Mouse (Mus musculus): ENCODE measurements around the gene Cars2.
"Not testable (repeated sequence)": the region's sequence is repeated elsewhere in the genome, so short reads cannot be mapped to it uniquely, and the experiment has no call there.

Cars2 gene

GRCm38 (mm10) chr8:11512711-11513110 lies 37.9 kb downstream of the Cars2 start:
- DNase-seq (ENCODE audit: low read depth, low spot score) = peak; percentile 17

- no peak for DNase-seq (ENCODE audit: low read depth, low spot score)
Observed at GRCm38 (mm10) chr8:11510971-11511370, 39.6 kb downstream of the Cars2 start.

GRCm38 (mm10) chr8:11508880-11509279 lies 41.7 kb downstream of the Cars2 start:
- DNase-seq (ENCODE audit: low read depth, low spot score) = no peak

- DNase-seq (ENCODE audit: low read depth, low spot score) = no peak
Observed at GRCm38 (mm10) chr8:11506802-11507201, 43.8 kb downstream of the Cars2 start.

- no peak for DNase-seq (ENCODE audit: low read depth, low spot score)
Observed at GRCm38 (mm10) chr8:11506074-11506473, 44.5 kb downstream of the Cars2 start.

- DNase-seq (ENCODE audit: low read depth, low spot score) = no peak
Observed at GRCm38 (mm10) chr8:11503476-11504232, 46.9 kb downstream of the Cars2 start.

- DNase-seq (ENCODE audit: low read depth, low spot score) = no peak
Observed at GRCm38 (mm10) chr8:11498786-11499485, 51.6 kb downstream of the Cars2 start.

GRCm38 (mm10) chr8:11498281-11498680 lies 52.3 kb downstream of the Cars2 start:
- no peak for DNase-seq (ENCODE audit: low read depth, low spot score)

- peak; percentile 81 for DNase-seq (ENCODE audit: low read depth, low spot score)
Observed at GRCm38 (mm10) chr8:11497017-11497990, 53.3 kb downstream of the Cars2 start, which contains the start of gene Naxd. Gene Naxd, plus strand, starts transcription at chr8:11497506.

GRCm38 (mm10) chr8:11492340-11492739 lies 58.2 kb downstream of the Cars2 start:
- DNase-seq (ENCODE audit: low read depth, low spot score) = not testable (repeated sequence)

- no peak for DNase-seq (ENCODE audit: low read depth, low spot score)
Observed at GRCm38 (mm10) chr8:11487229-11487628, 63.4 kb downstream of the Cars2 start.

GRCm38 (mm10) chr8:11486142-11486541 lies 64.4 kb downstream of the Cars2 start:
- DNase-seq (ENCODE audit: low read depth, low spot score) = peak; percentile 37

- DNase-seq (ENCODE audit: low read depth, low spot score) = no peak
Observed at GRCm38 (mm10) chr8:11482537-11482936, 68.0 kb downstream of the Cars2 start.

- DNase-seq (ENCODE audit: low read depth, low spot score) = no peak
Observed at GRCm38 (mm10) chr8:11481876-11482275, 68.7 kb downstream of the Cars2 start.

- DNase-seq (ENCODE audit: low read depth, low spot score) = no peak
Observed at GRCm38 (mm10) chr8:11479591-11479990, 71.0 kb downstream of the Cars2 start.

GRCm38 (mm10) chr8:11478807-11479527 lies 71.6 kb downstream of the Cars2 start:
- DNase-seq (ENCODE audit: low read depth, low spot score) = no peak

- DNase-seq (ENCODE audit: low read depth, low spot score) = no peak
Observed at GRCm38 (mm10) chr8:11477811-11478761, 72.5 kb downstream of the Cars2 start, which contains the start of gene Rab20. Gene Rab20, minus strand, starts transcription at chr8:11478710.

- DNase-seq (ENCODE audit: low read depth, low spot score) = no peak
Observed at GRCm38 (mm10) chr8:11477178-11477553, 73.4 kb downstream of the Cars2 start.

- no peak for DNase-seq (ENCODE audit: low read depth, low spot score)
Observed at GRCm38 (mm10) chr8:11476338-11477177, 74.0 kb downstream of the Cars2 start.
